Mouse (Mus musculus) layer of hippocampus, postnatal 36 days (tissue): ENCODE measurements around the gene Sult2a8. TPM values are rescaled to one million over a fixed set of nuclear protein-coding genes. Genes with fewer than 3 reads are reported as not detected.
"Not testable (repeated sequence)": the region's sequence is repeated elsewhere in the genome, so short reads cannot be mapped to it uniquely, and the experiment has no call there.

Experiments
- DNase-seq, 2 experiments: peaks; one replicate each; pipeline ENCODE4 v3.0.0; 2022
- total RNA-seq, 2 experiments: library from RNA; stranded (reverse); gene quantifications; 2 replicates each; pipeline ENCODE4 v1.2.3; 2021

The Sult2a8 gene
- not detected for total RNA-seq

DNA sequence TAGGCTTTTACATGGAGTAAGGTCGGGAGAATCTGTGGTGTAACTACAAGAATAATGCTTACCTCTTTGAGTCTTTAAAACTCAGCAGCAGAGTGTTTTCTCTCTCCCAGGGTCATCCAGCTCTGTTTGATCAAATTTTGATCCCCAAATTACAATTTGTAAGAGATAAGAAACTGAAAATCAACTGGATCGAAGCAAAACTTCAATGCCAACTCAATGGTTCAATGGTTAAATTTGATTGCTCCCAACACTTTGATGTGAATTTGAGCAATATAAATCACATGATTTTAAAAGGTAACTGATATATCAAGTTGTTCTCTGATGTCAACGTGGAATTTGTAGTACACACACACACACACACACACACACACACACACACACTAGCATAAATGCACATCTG, at the start of gene Sult2a8:
Gene Sult2a8, minus strand, starts transcription at position 236 of the 400 bp plus-strand sequence.
- DNase-seq, result no peak

DNA sequence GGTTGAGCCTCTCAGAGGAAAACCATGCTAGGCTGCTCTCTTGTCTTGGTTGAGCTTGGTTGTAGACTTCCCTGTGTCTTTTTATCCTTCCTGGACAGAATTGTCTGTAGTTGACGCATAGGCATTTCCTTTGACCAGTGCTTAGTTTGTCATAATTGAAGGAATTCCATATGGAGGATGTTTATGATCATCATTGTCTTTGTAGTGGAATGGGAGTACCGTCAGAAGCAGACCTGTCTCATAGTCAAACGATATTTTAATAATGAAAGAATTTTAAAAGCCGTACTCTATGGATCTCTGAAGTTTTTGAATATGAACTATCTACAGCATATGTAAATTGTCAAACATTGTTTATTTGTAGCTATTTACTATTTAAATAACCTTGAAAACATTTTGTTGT, 47.6 kb upstream of the Sult2a8 start, which contains the start of gene Sult2a7:
Gene Sult2a7, minus strand, starts transcription at position 101 of the 400 bp plus-strand sequence.
- DNase-seq, result no peak

DNA sequence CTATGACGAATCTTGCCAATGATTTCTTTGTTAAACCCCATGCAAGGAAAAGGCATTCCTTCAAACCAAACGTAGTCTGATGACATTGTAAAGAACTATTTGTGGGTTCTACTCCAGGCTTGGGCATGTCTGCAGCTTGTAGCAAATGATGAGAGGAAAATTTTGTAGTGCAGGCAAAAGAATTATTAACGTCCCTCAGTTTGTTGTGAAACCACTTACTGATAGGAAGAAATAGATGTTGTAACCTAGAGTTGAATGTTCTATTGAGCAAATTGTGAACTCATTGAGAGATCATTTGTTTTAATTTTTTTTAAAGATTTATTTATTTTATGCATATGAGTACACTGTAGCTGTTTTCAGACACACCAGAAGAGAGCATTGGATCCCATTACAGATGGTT, 46.3 kb upstream of the Sult2a8 start:
- no peak for DNase-seq

DNA sequence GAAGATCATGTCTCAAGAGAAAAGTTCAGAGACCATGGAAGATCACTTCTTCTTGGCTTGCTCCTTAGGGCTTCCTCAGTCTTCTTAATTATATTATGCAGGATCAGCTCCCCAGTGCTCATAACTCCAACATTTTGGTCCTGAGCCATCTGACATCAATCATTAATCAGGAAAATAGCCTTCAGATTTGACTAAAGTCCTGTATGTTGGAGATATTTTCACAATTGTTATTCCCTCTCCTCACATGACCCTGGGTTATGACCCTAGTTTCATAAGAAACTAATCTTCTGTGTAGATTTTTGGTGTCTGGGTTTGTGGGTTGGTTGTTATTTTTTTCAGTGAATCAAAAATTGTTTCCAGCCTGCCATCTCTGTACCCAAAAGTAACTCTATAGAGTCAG, 7.0 kb downstream of the Sult2a8 start:
- DNase-seq, result no peak

DNA sequence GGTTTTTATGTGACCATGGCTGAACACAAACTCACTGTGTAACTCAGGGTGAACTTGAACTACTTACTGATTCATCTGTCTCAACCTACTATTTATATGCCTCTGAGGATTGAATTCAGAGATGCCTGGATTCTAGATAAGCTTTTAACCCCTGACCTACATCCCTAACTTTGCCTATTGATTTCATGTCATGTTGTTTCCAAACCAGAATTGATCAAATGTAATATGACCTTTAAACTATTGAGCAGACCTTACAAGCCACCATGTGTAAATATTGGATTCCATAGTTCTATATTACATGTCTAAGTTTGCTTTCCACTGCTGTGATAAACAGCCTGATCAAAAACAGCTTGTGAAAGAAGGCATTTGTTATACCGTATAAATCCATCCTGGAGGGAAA, 8.1 kb downstream of the Sult2a8 start:
- no peak for DNase-seq

DNA sequence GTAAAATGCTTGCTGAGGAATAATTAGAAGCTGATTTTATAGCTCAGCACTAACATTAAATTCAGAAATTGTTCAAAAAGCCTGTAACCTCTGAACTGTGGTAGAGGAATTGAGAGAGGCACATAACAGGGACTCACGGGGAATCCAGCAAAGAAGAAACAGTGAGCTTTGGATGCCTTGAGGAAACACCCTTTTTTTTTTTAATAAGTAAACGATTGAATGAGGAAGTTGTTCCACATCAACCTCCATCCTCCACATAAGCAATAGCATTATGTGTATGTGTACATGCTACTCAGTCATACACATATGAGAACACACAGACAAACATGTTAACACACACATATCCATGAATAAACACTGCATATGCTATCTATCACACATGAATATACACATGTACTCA, 8.5 kb downstream of the Sult2a8 start:
- no peak for DNase-seq

DNA sequence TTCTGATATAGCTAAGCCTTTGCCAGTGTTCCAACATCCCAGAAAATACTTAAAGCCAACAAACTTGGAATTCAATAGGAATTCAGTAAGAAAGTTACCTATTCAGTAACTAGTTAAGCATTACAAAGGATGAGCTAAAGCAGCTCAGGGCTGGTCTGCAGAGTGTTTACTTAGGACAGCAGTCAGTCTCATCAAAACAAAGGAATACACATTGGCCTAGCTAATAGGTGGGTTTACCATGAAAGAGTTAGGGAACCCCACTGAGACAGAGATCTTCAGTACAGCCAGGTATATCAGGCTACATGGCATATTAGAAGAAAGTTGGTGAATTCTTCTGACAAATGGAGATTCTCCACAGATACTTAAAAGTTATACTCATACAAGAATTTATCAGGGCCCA, 47.2 kb downstream of the Sult2a8 start:
- not testable (repeated sequence) for DNase-seq

DNA sequence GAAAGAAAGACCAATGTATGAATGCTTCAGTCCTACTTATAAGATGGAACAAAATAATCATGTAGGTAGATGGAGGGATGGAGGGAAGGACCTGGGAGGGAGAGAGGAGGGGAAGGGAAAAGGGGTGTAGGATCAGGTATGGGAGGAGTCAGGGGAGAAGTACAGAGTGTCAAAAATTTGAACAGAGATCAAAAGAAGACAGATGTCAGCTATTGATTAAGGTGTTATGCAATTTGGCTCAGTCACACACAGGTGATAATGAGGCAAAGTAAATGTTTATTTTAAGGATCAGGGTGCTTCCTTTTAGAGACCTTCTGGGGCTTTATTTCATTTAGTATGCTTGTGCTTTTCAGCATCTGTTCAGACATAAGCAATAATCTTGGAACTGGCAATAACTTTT, 50.1 kb downstream of the Sult2a8 start:
- no peak for DNase-seq

Other genes with a start within 250 kb of the Sult2a8 start
- gene Sult2a6, start 191.9 kb downstream of the Sult2a8 start, total RNA-seq, result not detected
- not detected for gene Obox8, start 113.2 kb downstream of the Sult2a8 start, total RNA-seq
- not detected for gene Sult2a7, start 47.5 kb upstream of the Sult2a8 start, total RNA-seq
- gene Vmn1r90, start 116.7 kb upstream of the Sult2a8 start, total RNA-seq, result under 1 TPM in 1 of 2 experiments, not detected in 1; 0.10 TPM
- not detected for gene Obox7, start 212.7 kb upstream of the Sult2a8 start, total RNA-seq